Mouse (Mus musculus): ENCODE measurements around the gene Kidins220. TPM values are rescaled to one million over a fixed set of nuclear protein-coding genes. Genes with fewer than 3 reads are reported as not detected.

Kidins220 gene
- polyA plus RNA-seq, 1 experiment from 2014 or later, result 41.5 TPM

DNA sequence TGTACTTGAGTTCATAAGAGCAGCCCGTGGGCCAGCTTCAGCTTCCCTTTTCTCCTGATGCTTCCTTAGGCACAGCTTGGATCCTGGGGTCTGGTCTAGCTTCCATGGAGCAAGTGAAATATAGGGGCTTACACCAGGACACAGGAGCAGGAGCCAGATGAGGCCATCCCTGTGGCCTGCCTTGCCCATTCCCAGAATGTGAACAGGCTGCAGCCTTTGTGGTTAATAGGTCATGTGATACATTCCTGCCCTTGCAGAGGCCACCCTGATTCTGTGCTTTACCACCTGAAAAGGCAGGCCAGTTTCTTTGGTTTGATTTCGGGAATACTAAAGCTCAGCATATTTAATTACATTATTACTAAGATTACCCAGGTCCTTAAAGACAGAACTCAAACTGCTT, 69.3 kb downstream of the Kidins220 start:
- H3K4me2 ChIP-seq (replicated peaks; ENCODE audit: low read depth, low read length), result no peak overlapping the region
- no peak overlapping the region for H3K9ac ChIP-seq (replicated peaks; ENCODE audit: low read depth, low read length)
- no peaks in the 10 kb centered on the region for H3K9me3 ChIP-seq (ENCODE audit: control insufficient read depth, low read depth, low read length)
- no peak for ATAC-seq (ENCODE audit: insufficient number of reproducible peaks, insufficient read depth, low FRiP score, low read depth)
- no peak overlapping the region for H3K27ac ChIP-seq (ENCODE audit: low read length)
- H3K27me3 ChIP-seq (ENCODE audit: control insufficient read depth, insufficient read depth, low read length), result no peaks in the 10 kb centered on the region
- 91% methylated on average over 2 of the region's 2 CpGs for WGBS
- no peaks in the 10 kb centered on the region for H3K4me1 ChIP-seq (ENCODE audit: control insufficient read depth, insufficient read depth, low read length)
- peaks cover 3% of the 10 kb centered on the region; the same call in 1 of the 2 replicates for H3K36me3 ChIP-seq (ENCODE audit: control insufficient read depth, insufficient read depth, low read length)
- no peak overlapping the region for H3K4me3 ChIP-seq (ENCODE audit: low read depth, low read length)

GRCm38 (mm10) chr12:25044579-25044978, 69.9 kb downstream of the Kidins220 start:
- Histone ChIP-seq H3K27me3 (ENCODE audit: control insufficient read depth, insufficient read depth, low read length) (no peaks in the 10 kb centered on the region), H3K27ac (ENCODE audit: low read length) (no peak overlapping the region), H3K9ac (replicated peaks; ENCODE audit: low read depth, low read length) (no peak overlapping the region), H3K4me3 (ENCODE audit: low read depth, low read length) (no peak overlapping the region), H3K4me1 (ENCODE audit: control insufficient read depth, insufficient read depth, low read length) (no peaks in the 10 kb centered on the region), H3K36me3 (ENCODE audit: control insufficient read depth, insufficient read depth, low read length) (peaks cover 3% of the 10 kb centered on the region; the same call in 1 of the 2 replicates), H3K9me3 (ENCODE audit: control insufficient read depth, low read depth, low read length) (no peaks in the 10 kb centered on the region), H3K4me2 (replicated peaks; ENCODE audit: low read depth, low read length) (no peak overlapping the region)
- 68% methylated on average over 4 of the region's 4 CpGs for WGBS
- no peak for ATAC-seq (ENCODE audit: insufficient number of reproducible peaks, insufficient read depth, low FRiP score, low read depth)

GRCm38 (mm10) chr12:25049253-25049652, 74.5 kb downstream of the Kidins220 start:
- Histone ChIP-seq H3K9ac (replicated peaks; ENCODE audit: low read depth, low read length) (no peak overlapping the region), H3K36me3 (ENCODE audit: control insufficient read depth, insufficient read depth, low read length) (no peaks in the 10 kb centered on the region; the same call in none of the 2 replicates), H3K4me3 (ENCODE audit: low read depth, low read length) (no peak overlapping the region), H3K27me3 (ENCODE audit: control insufficient read depth, insufficient read depth, low read length) (no peaks in the 10 kb centered on the region), H3K4me2 (replicated peaks; ENCODE audit: low read depth, low read length) (no peak overlapping the region), H3K4me1 (ENCODE audit: control insufficient read depth, insufficient read depth, low read length) (no peaks in the 10 kb centered on the region), H3K9me3 (ENCODE audit: control insufficient read depth, low read depth, low read length) (no peaks in the 10 kb centered on the region), H3K27ac (ENCODE audit: low read length) (no peak overlapping the region)
- 19% methylated on average over 5 of the region's 5 CpGs for WGBS
- peak; percentile 79; the same call in 1 of the 2 replicates for ATAC-seq (ENCODE audit: insufficient number of reproducible peaks, insufficient read depth, low FRiP score, low read depth)

DNA sequence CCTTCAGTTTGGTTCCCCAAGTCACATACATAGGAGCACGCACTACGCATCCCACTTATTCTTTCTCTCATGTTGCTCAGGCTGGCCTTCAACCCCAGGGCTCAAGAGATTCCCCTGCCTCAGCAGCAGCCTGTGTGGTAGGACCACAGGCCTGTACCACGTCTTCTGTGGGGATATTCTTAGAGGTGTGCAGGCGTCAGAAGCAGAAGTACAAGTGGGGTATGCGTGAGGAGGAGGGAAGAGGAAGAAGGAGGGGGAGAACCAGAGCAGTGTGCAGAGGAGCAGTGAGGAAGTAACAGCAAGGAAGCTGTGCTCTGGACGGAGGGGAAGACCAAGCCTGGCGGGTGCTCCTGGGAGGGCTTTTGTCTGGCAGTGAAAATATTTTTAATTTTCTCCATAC, 79.8 kb downstream of the Kidins220 start:
- H3K27ac ChIP-seq (ENCODE audit: low read length), result no peak overlapping the region
- H3K9ac ChIP-seq (replicated peaks; ENCODE audit: low read depth, low read length), result no peak overlapping the region
- H3K4me1 ChIP-seq (ENCODE audit: control insufficient read depth, insufficient read depth, low read length), result no peaks in the 10 kb centered on the region
- peaks cover 18% of the 10 kb centered on the region for H3K36me3 ChIP-seq (ENCODE audit: control insufficient read depth, insufficient read depth, low read length)
- no peak for ATAC-seq (ENCODE audit: insufficient number of reproducible peaks, insufficient read depth, low FRiP score, low read depth)
- H3K4me2 ChIP-seq (replicated peaks; ENCODE audit: low read depth, low read length), result no peak overlapping the region
- H3K27me3 ChIP-seq (ENCODE audit: control insufficient read depth, insufficient read depth, low read length), result no peaks in the 10 kb centered on the region
- H3K9me3 ChIP-seq (ENCODE audit: control insufficient read depth, low read depth, low read length), result no peaks in the 10 kb centered on the region
- H3K4me3 ChIP-seq (ENCODE audit: low read depth, low read length), result no peak overlapping the region
- 84% methylated on average over 7 of the region's 7 CpGs for WGBS

DNA sequence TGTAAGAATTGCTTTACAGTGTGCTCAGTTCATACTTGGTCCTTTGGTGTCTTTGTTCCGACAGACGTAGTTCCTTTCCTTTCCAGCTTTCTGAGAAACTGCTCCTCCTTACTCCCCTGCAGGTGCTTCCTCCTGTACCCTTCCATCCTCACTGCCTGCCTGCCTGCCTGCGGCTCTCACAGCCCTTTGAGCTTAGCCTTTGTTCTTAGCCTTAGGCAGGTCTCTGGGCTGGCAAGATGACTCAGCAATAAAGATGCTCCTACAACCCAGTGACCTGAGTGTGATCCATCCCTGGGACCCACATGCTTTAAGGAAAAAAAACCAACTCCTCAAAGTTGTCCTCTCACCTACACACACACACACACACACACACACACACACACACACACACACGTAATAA, 80.2 kb downstream of the Kidins220 start:
- Histone ChIP-seq H3K4me3 (ENCODE audit: low read depth, low read length) (no peak overlapping the region), H3K27ac (ENCODE audit: low read length) (no peak overlapping the region), H3K4me2 (replicated peaks; ENCODE audit: low read depth, low read length) (no peak overlapping the region), H3K27me3 (ENCODE audit: control insufficient read depth, insufficient read depth, low read length) (no peaks in the 10 kb centered on the region), H3K9ac (replicated peaks; ENCODE audit: low read depth, low read length) (no peak overlapping the region), H3K4me1 (ENCODE audit: control insufficient read depth, insufficient read depth, low read length) (no peaks in the 10 kb centered on the region), H3K36me3 (ENCODE audit: control insufficient read depth, insufficient read depth, low read length) (peaks cover 18% of the 10 kb centered on the region), H3K9me3 (ENCODE audit: control insufficient read depth, low read depth, low read length) (no peaks in the 10 kb centered on the region)
- ATAC-seq (ENCODE audit: insufficient number of reproducible peaks, insufficient read depth, low FRiP score, low read depth), result no peak
- 66% methylated on average over 4 of the region's 4 CpGs for WGBS

- no peaks in the 10 kb centered on the region for H3K9me3 ChIP-seq (ENCODE audit: control insufficient read depth, low read depth, low read length)
- WGBS, result 79% methylated on average over 9 of the region's 9 CpGs
Observed at GRCm38 (mm10) chr12:25059487-25060200, 84.9 kb downstream of the Kidins220 start.

GRCm38 (mm10) chr12:25060901-25061300, 86.2 kb downstream of the Kidins220 start:
- Histone ChIP-seq H3K27me3 (ENCODE audit: control insufficient read depth, insufficient read depth, low read length) (no peaks in the 10 kb centered on the region), H3K27ac (ENCODE audit: low read length) (no peak overlapping the region)

More at GRCm38 (mm10) chr12:25059487-25060200, 84.9 kb downstream of the Kidins220 start:
- no peaks in the 10 kb centered on the region for H3K4me1 ChIP-seq (ENCODE audit: control insufficient read depth, insufficient read depth, low read length)
- no peak overlapping the region for H3K4me2 ChIP-seq (replicated peaks; ENCODE audit: low read depth, low read length)
- H3K36me3 ChIP-seq (ENCODE audit: control insufficient read depth, insufficient read depth, low read length), result peaks cover 18% of the 10 kb centered on the region
- H3K9ac ChIP-seq (replicated peaks; ENCODE audit: low read depth, low read length), result no peak overlapping the region
- no peak overlapping the region for H3K4me3 ChIP-seq (ENCODE audit: low read depth, low read length)
- ATAC-seq (ENCODE audit: insufficient number of reproducible peaks, insufficient read depth, low FRiP score, low read depth), result no peak
- no peak overlapping the region for H3K27ac ChIP-seq (ENCODE audit: low read length)
- no peaks in the 10 kb centered on the region for H3K27me3 ChIP-seq (ENCODE audit: control insufficient read depth, insufficient read depth, low read length)

GRCm38 (mm10) chr12:25062264-25062663, 87.5 kb downstream of the Kidins220 start:
- no peak for ATAC-seq (ENCODE audit: insufficient number of reproducible peaks, insufficient read depth, low FRiP score, low read depth)
- Histone ChIP-seq H3K4me1 (ENCODE audit: control insufficient read depth, insufficient read depth, low read length) (no peaks in the 10 kb centered on the region), H3K9ac (replicated peaks; ENCODE audit: low read depth, low read length) (no peak overlapping the region), H3K27ac (ENCODE audit: low read length) (no peak overlapping the region), H3K36me3 (ENCODE audit: control insufficient read depth, insufficient read depth, low read length) (peaks cover 9% of the 10 kb centered on the region), H3K9me3 (ENCODE audit: control insufficient read depth, low read depth, low read length) (no peaks in the 10 kb centered on the region), H3K4me3 (ENCODE audit: low read depth, low read length) (no peak overlapping the region), H3K27me3 (ENCODE audit: control insufficient read depth, insufficient read depth, low read length) (no peaks in the 10 kb centered on the region), H3K4me2 (replicated peaks; ENCODE audit: low read depth, low read length) (no peak overlapping the region)
- 61% methylated on average over 6 of the region's 6 CpGs for WGBS

More at GRCm38 (mm10) chr12:25060901-25061300, 86.2 kb downstream of the Kidins220 start:
- H3K4me3 ChIP-seq (ENCODE audit: low read depth, low read length), result no peak overlapping the region
- no peaks in the 10 kb centered on the region for H3K4me1 ChIP-seq (ENCODE audit: control insufficient read depth, insufficient read depth, low read length)
- peaks cover 18% of the 10 kb centered on the region for H3K36me3 ChIP-seq (ENCODE audit: control insufficient read depth, insufficient read depth, low read length)
- no peak overlapping the region for H3K9ac ChIP-seq (replicated peaks; ENCODE audit: low read depth, low read length)
- H3K9me3 ChIP-seq (ENCODE audit: control insufficient read depth, low read depth, low read length), result no peaks in the 10 kb centered on the region
- no peak for ATAC-seq (ENCODE audit: insufficient number of reproducible peaks, insufficient read depth, low FRiP score, low read depth)
- WGBS, result 86% methylated on average over 7 of the region's 7 CpGs
- no peak overlapping the region for H3K4me2 ChIP-seq (replicated peaks; ENCODE audit: low read depth, low read length)

GRCm38 (mm10) chr12:25073374-25073773, 98.6 kb downstream of the Kidins220 start:
- 82% methylated on average over 4 of the region's 4 CpGs for WGBS
- Histone ChIP-seq H3K4me1 (ENCODE audit: control insufficient read depth, insufficient read depth, low read length) (no peaks in the 10 kb centered on the region), H3K27me3 (ENCODE audit: control insufficient read depth, insufficient read depth, low read length) (no peaks in the 10 kb centered on the region), H3K4me3 (ENCODE audit: low read depth, low read length) (no peak overlapping the region), H3K9me3 (ENCODE audit: control insufficient read depth, low read depth, low read length) (no peaks in the 10 kb centered on the region), H3K9ac (replicated peaks; ENCODE audit: low read depth, low read length) (no peak overlapping the region), H3K27ac (ENCODE audit: low read length) (no peak overlapping the region), H3K36me3 (ENCODE audit: control insufficient read depth, insufficient read depth, low read length) (no peaks in the 10 kb centered on the region), H3K4me2 (replicated peaks; ENCODE audit: low read depth, low read length) (no peak overlapping the region)
- no peak for ATAC-seq (ENCODE audit: insufficient number of reproducible peaks, insufficient read depth, low FRiP score, low read depth)
